Mouse (Mus musculus) sigmoid colon, adult 10 weeks (tissue): Measurements from ENCODE around the gene Gm38655. TPM values are rescaled to one million over a fixed set of nuclear protein-coding genes. Genes with fewer than 3 reads are reported as not detected.

Experiments used
- polyA plus RNA-seq: library from polyadenylated mRNA; stranded (reverse); fragments of 350-450 nt; fragmentation: Illumina TruSeq; extraction: RNeasy Lipid Tissue Mini Kit (QIAGEN cat#74804); gene quantifications from one replicate; pipeline ENCODE4 v1.2.3, GENCODE M21; 2014; ENCODE audit warnings: low read depth, low replicate concordance

Gm38655 gene
- polyA plus RNA-seq = not detected

DNA sequence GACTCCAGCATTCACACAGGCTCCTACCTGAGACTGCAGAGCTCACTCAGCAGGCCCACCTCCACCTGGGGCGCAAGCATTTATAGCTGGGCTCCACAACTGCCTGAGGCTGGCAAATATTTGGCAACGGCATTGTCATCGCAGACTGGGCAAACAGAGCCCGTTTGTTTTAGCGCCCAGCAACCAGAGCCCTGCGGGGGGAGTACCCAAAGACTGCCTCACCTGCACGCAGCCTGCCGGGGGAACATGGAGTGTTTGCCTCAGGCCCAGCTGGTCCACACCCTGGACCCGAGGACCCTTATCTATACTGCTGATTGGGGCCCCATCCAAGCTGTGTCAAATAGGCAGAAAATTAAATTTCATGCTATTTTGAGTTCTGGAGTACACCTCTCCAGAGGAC lies at the start of gene Gm38655:
Gene Gm38655 (minus strand): TSS at position 61 of the 400 bp plus-strand sequence.

DNA sequence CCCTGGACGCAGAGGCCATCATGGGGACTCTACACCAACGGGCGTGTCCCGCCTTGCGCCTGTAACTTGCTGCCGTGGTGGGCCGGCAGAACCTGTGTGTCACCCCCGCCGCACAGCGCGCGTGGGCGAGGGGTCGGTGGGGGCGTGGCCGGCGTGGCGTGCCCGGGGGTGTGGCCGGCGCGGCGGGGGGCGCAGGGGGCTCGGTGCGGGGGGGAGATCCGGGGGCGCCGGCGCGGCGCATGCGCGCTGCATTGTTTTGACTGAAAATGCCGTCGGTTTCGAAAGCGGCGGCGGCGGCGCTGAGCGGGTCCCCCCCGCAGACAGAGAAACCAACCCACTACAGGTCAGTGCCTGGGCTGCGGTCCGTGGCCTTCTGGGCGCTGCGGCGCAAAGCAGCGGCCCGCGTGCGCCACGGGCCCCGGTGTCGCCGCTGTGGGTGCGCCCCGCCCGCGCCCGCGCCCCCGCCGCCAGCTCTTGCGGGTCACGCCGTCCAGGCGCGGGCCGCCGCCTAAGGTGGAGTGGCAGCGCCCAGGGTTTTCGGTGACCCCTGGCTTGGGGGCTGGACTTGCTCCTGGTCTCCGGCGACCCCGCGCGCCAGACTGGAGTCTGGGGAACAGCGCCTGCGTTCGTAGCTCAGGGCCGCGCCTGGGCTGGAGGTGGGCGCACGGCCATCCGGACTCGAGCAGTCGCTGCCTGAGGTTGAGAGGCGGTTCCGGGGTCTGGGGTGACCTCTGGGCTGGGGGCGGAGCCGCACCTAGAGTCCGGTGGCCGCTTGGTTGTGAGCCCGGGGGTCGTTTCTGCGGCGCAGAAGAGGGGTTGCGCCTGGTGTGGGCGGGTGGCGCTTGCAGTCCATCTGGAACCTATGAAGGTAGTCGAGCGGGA lies 13.1 kb upstream of the Gm38655 start, which contains the start of gene Unkl:
Gene Unkl (plus strand): TSS at position 248 of the 882 bp plus-strand sequence.

DNA sequence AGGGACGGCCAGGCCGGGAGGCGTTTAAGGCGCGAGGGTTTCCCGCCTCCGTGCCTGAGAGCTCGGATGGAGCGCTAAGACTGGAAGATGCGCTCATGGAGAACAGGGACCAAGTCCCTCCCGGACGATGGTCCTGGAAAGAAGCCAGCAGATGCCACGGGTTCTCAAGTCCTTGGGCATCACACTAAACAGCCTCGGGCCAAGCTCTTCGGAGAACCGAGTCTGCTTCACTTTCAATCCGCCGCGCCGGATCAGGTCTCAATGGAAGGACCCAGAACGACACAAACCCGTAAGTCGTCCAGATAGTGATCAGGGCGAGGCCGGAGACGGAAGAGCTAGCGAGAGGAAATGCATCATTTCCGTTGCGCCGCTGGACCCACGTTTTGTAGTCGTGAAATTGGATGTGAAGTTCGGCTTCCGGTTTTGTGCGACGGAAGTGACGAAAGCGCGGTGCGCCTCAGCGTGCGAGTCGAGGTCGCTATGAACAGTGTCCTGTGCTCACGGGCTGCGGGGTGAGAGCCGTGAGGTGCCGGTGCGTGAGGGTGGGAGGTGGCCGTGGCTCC lies 8.9 kb upstream of the Gm38655 start, which contains the start of gene BC003965:
Gene BC003965 (plus strand): TSS at position 426 of the 563 bp plus-strand sequence.

DNA sequence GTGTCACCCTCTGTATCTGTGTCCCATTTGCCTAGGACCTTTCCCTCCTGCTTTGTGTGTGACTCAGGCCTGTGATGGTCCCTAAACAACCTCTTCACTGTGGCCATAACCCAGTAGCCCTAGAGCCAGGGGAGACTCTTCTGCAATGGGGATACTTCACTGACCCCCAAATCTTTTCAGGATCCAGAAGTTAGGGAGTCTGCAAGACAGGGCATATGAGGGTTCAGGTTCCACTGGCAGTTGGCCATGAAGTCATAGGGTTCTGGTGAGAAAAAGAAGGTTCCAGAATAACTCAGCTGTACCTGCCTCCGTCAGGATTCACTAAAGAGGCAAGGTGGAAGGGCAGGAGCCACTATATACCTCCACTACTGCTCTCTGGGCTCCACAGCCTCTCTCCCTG lies 13.1 kb downstream of the Gm38655 start, which contains the start of gene Ccdc154:
Gene Ccdc154 (plus strand): TSS at position 301 of the 400 bp plus-strand sequence.

DNA sequence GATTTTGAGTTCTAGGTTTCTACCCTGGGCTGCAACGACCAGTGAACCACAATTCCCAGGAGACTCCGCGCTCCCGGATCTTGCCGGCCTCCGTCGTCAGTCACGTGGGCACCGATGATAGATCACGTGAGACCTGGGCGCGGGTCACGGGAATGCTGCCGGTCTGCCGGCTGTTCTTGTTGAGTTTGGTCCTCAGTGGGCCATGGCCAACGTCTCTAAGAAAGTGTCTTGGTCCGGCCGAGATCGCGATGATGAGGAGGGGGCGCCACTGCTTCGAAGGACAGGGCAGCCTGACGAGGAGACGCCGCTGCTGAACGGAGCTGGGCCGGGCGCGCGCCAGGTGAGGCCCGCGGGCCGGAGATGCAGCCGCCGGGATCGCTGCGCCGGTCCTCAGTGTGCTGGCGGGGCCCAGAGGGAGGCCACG lies 42.0 kb downstream of the Gm38655 start, which contains the start of gene Clcn7:
Gene Clcn7 (plus strand): TSS at position 117 of the 424 bp plus-strand sequence.

Other genes with a start within 250 kb of the Gm38655 start
- gene Mapk8ip3, start 238.5 kb downstream of the Gm38655 start, polyA plus RNA-seq = 7.2 TPM
- gene Jpt2, start 214.8 kb downstream of the Gm38655 start, polyA plus RNA-seq = 62.0 TPM
- 12.3 TPM for gene Cramp1l, start 159.7 kb downstream of the Gm38655 start, polyA plus RNA-seq
- 8.1 TPM for gene Ift140, start 159.4 kb downstream of the Gm38655 start, polyA plus RNA-seq
- gene Tmem204, start 91.9 kb downstream of the Gm38655 start, polyA plus RNA-seq = 2.8 TPM
- 3.0 TPM for gene Telo2, start 59.5 kb downstream of the Gm38655 start, polyA plus RNA-seq
- gene Ptx4, start 54.7 kb downstream of the Gm38655 start, polyA plus RNA-seq = not detected
- gene Clcn7, start 42.1 kb downstream of the Gm38655 start, polyA plus RNA-seq = 4.3 TPM
- not detected for gene Ccdc154, start 13.0 kb downstream of the Gm38655 start, polyA plus RNA-seq
- 19.8 TPM for gene BC003965, start 9.1 kb upstream of the Gm38655 start, polyA plus RNA-seq
- gene Unkl, start 12.9 kb upstream of the Gm38655 start, polyA plus RNA-seq = 14.3 TPM
- gene Gnptg, start 64.7 kb upstream of the Gm38655 start, polyA plus RNA-seq = 10.1 TPM
- gene Tsr3, start 64.7 kb upstream of the Gm38655 start, polyA plus RNA-seq = 3.8 TPM
- gene Baiap3, start 80.9 kb upstream of the Gm38655 start, polyA plus RNA-seq = not detected
- gene Ube2i, start 99.2 kb upstream of the Gm38655 start, polyA plus RNA-seq = 216 TPM
- not detected for gene Prss34, start 122.9 kb upstream of the Gm38655 start, polyA plus RNA-seq
- gene Prss28, start 133.2 kb upstream of the Gm38655 start, polyA plus RNA-seq = not detected
- gene Prss29, start 143.2 kb upstream of the Gm38655 start, polyA plus RNA-seq = not detected
- gene Tpsab1, start 170.1 kb upstream of the Gm38655 start, polyA plus RNA-seq = not detected
- gene Tpsb2, start 190.8 kb upstream of the Gm38655 start, polyA plus RNA-seq = not detected
- 8.6 TPM for gene Tpsg1, start 193.8 kb upstream of the Gm38655 start, polyA plus RNA-seq